Mouse (Mus musculus) forebrain, embryonic 13.5 days (tissue): ENCODE results near the gene Kcnma1. TPM values are rescaled to one million over a fixed set of nuclear protein-coding genes. Genes with fewer than 3 reads are reported as not detected.

Source experiments
- ATAC-seq: fragments of 200-750 bp; cut with Nextera tagmentation; 2 replicates; pipeline ENCODE4 v1.8.0; 2017
- H3K27ac ChIP-seq: fragments of 300-500 bp; sonication (generic); 2 replicates; pipeline ENCODE4 v1.5.1; 2015; ENCODE audit warnings: inconsistent platforms, mild to moderate bottlenecking, moderate library complexity
- H3K27me3 ChIP-seq: fragments of 300-500 bp; sonication (generic); 2 replicates; pipeline ENCODE4 v1.6.1; 2015; ENCODE audit warnings: mild to moderate bottlenecking, inconsistent platforms
- H3K36me3 ChIP-seq: fragments of 300-500 bp; sonication (generic); 2 replicates; pipeline ENCODE4 v1.6.1; 2015; ENCODE audit warnings: mild to moderate bottlenecking, inconsistent platforms; ENCODE audit not compliant: poor library complexity, severe bottlenecking
- H3K4me1 ChIP-seq: fragments of 300-500 bp; sonication (generic); 2 replicates; pipeline ENCODE4 v1.6.1; 2015; ENCODE audit warnings: inconsistent platforms
- H3K4me2 ChIP-seq: fragments of 300-500 bp; sonication (generic); 2 replicates; pipeline ENCODE4 v1.6.1; 2015; ENCODE audit warnings: inconsistent platforms, mild to moderate bottlenecking, moderate library complexity
- H3K4me3 ChIP-seq: fragments of 300-500 bp; sonication (generic); 2 replicates; pipeline ENCODE4 v1.5.1; 2015; ENCODE audit warnings: mild to moderate bottlenecking, inconsistent platforms
- H3K9ac ChIP-seq: fragments of 300-500 bp; sonication (generic); 2 replicates; pipeline ENCODE4 v1.6.1; 2015; ENCODE audit warnings: mild to moderate bottlenecking, inconsistent platforms
- H3K9me3 ChIP-seq: fragments of 300-500 bp; sonication (generic); replicated peaks from 2 replicates; pipeline ENCODE4 v1.6.1; 2016; ENCODE audit warnings: inconsistent platforms
- WGBS: fragments of 180-500 bp; shearing (Covaris S2); methylation state at CpG from one replicate; pipeline ENCODE4 v1.1.7; 2015; 5-methylcytosine and 5-hydroxymethylcytosine counted together
- polyA plus RNA-seq: library from polyadenylated mRNA; unstranded; fragments of >200 nt; fragmentation: Nextera tagmentation; extraction: Ambion mirVana; gene quantifications from 2 replicates; pipeline ENCODE4 v1.2.1, GENCODE M21; 2015

The Kcnma1 gene
- polyA plus RNA-seq, 1 experiment from 2014 or later = 3.4 TPM

DNA sequence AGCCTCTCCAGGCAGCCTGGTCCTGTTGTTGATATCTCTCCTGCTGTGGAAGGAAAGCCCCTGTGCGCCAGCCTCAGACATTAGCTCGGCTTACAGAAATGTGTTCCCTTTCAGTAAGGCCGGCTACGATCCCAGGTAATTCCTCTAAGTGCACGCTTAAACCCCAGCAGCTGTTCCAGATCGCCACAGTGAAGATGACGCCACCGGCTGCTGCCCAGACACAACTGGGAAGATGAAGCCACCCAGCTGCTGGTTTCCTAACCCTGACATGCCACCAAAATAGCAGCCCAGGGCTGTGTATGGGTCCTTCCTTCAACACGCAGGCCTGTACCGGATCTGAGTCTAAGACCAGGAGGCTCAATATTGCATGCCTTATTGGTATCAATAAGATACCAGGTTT is 307.5 kb downstream of the Kcnma1 start:
- Histone ChIP-seq H3K9me3 (no peaks in the 10 kb centered on the region), H3K27me3 (no peaks in the 10 kb centered on the region), H3K4me3 (no peak overlapping the region), H3K4me2 (no peak overlapping the region), H3K27ac (no peak overlapping the region), H3K9ac (no peak overlapping the region), H3K4me1 (no peaks in the 10 kb centered on the region), H3K36me3 (no peaks in the 10 kb centered on the region)
- ATAC-seq = no peak
- WGBS = 86% methylated on average over 10 of the region's 10 CpGs

DNA sequence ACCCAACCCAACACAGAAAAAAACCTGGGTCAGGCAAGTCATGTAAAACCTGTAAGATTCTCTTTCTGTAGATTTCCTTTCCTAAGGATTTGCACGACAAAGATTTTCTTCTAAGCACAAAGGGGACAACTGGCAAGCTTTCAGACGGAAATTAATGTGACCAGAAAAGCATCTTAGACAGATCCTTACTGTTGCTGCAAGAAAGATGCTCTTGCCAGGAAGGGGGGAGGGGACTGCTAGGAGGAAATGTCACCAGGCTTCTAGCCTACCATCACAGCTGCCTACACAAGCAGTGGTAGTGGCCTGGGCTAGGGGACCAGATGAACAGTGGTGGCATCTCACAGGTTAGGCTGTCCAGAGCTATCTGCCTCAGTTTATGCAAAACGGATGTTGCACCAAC is 308.6 kb downstream of the Kcnma1 start:
- Histone ChIP-seq H3K4me1 (no peaks in the 10 kb centered on the region), H3K9ac (no peak overlapping the region), H3K9me3 (no peaks in the 10 kb centered on the region), H3K4me2 (no peak overlapping the region), H3K27ac (no peak overlapping the region), H3K4me3 (no peak overlapping the region), H3K27me3 (no peaks in the 10 kb centered on the region), H3K36me3 (no peaks in the 10 kb centered on the region)
- WGBS = 47% methylated on average over 3 of the region's 3 CpGs
- no peak for ATAC-seq

DNA sequence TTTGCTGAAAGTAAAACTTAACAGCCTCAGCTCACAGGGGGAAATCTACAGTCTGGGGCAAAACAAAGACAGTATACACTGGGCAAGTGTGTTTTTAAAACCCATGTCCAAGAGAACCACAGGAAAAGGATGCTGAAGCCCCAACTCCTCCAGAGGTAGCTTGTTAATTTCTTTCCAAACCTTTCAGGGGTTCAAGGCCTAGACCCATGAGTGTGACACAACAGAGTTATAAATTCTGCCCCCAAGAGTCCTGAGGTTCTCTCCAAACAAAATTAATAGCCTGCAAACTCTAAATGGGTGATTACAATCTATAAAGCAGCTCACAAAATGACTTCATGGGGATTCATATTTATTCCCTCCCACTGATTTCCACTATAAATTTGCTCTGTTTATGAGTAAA is 310.0 kb downstream of the Kcnma1 start:
- ATAC-seq = no peak
- Histone ChIP-seq H3K9me3 (no peaks in the 10 kb centered on the region), H3K4me2 (no peak overlapping the region), H3K4me1 (no peaks in the 10 kb centered on the region), H3K36me3 (no peaks in the 10 kb centered on the region), H3K9ac (no peak overlapping the region), H3K27ac (no peak overlapping the region), H3K27me3 (no peaks in the 10 kb centered on the region), H3K4me3 (no peak overlapping the region)

DNA sequence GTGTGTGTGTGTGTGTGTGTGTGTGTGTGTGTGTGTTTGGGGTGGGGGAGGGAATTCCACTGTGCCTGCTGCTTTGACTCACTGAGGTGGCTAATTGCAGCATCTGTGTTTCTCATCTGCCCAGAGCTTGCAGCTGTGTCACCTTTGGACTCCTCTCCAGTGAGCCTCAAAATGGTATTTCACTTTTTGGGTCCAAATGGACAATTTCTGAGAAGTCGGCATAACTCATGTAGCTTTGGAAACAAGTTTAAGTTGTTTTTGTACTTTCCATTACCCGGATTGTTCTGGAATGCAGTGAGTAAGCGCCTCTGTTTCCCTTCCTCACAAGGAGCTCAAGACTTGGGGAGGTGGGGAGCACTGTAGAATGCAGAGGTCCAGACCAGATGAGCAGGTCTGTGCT is 317.9 kb downstream of the Kcnma1 start:
- Histone ChIP-seq H3K9ac (no peak overlapping the region), H3K36me3 (no peaks in the 10 kb centered on the region), H3K4me2 (no peak overlapping the region), H3K4me3 (no peak overlapping the region), H3K4me1 (no peaks in the 10 kb centered on the region), H3K27ac (no peak overlapping the region), H3K9me3 (no peaks in the 10 kb centered on the region), H3K27me3 (no peaks in the 10 kb centered on the region)
- no peak for ATAC-seq
- WGBS = 85% methylated on average over 3 of the region's 3 CpGs

DNA sequence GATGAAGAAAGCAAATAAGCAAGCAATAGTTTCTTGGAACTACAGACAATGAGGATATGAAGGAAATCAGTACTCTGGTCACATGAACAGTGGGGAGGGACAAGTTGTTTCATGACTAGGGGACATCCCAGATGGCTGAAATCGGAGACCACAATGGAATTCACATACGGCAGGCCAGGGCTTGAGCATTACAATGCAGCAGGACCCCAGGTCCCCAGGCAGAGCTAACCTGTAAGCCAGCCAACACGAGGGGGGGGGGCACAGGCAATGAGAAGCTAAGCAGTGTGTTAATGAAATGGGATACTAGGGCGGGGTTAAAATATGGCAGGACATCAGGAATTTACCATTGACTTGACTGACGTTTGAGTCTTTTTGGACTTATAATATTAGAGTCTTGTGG is 324.6 kb downstream of the Kcnma1 start:
- no peak overlapping the region for H3K27ac ChIP-seq
- no peak overlapping the region for H3K4me3 ChIP-seq
- no peaks in the 10 kb centered on the region for H3K9me3 ChIP-seq
- H3K9ac ChIP-seq = no peak overlapping the region
- no peaks in the 10 kb centered on the region for H3K36me3 ChIP-seq
- no peaks in the 10 kb centered on the region for H3K27me3 ChIP-seq
- ATAC-seq = no peak
- WGBS = 64% methylated on average over 5 of the region's 5 CpGs
- no peaks in the 10 kb centered on the region for H3K4me1 ChIP-seq
- no peak overlapping the region for H3K4me2 ChIP-seq

DNA sequence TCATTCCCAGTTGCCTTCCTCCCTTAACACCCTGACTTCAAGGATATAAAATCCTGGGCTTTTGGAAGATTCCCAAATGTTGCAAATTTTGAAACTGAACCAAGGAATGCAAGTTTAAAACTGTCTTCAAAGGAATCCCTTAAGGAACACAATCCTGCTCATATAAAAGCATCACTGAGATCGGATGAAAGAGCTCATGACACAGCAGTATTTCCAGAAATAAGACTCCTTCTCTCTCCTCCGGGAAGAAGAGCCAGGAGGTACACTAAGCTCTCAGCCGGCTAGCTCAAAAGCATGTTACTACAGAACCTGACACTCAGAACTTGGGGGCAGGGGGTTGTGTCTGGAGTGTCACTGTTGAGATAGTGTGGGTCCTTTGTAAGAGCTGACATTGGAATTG is 325.8 kb downstream of the Kcnma1 start:
- H3K36me3 ChIP-seq = no peaks in the 10 kb centered on the region
- no peak overlapping the region for H3K27ac ChIP-seq
- H3K9me3 ChIP-seq = no peaks in the 10 kb centered on the region
- H3K9ac ChIP-seq = no peak overlapping the region
- ATAC-seq = no peak
- H3K4me1 ChIP-seq = no peaks in the 10 kb centered on the region
- H3K4me2 ChIP-seq = no peak overlapping the region
- H3K4me3 ChIP-seq = no peak overlapping the region
- WGBS = 80% methylated on average over 3 of the region's 3 CpGs
- no peaks in the 10 kb centered on the region for H3K27me3 ChIP-seq

DNA sequence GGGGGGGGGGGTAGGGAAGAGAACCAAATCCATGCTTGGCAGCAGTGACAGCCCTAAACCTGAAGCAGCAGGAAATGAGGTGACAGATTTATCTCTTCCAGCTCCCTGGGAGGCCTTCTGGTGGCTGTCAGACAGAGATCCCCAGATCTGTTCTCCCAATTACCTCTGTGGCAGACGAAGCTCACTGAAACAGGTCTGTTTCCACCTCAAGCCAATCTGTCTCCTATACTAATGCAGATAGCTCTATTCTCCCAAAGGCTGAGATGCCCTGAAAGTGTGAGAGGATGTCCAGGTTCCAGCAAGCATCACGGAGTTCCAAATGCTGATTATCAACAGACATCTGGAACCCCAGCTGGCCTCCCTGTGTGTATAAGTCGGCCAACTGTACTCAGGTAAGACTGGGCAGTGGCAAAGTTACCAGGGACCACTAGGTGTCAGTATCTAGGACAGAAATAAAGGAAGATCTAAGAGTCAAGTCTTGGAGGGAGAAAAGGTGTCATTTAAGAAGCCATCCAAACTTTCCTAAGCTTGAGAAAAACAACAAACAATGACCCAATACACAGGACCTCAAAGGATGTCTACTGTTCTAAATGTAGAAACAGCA is 329.7 kb downstream of the Kcnma1 start:
- Histone ChIP-seq H3K4me3 (no peak overlapping the region), H3K4me1 (no peaks in the 10 kb centered on the region), H3K9ac (no peak overlapping the region), H3K9me3 (no peaks in the 10 kb centered on the region), H3K4me2 (no peak overlapping the region), H3K27ac (no peak overlapping the region), H3K36me3 (no peaks in the 10 kb centered on the region), H3K27me3 (no peaks in the 10 kb centered on the region)
- 59% methylated on average over 3 of the region's 3 CpGs for WGBS
- ATAC-seq = no peak

DNA sequence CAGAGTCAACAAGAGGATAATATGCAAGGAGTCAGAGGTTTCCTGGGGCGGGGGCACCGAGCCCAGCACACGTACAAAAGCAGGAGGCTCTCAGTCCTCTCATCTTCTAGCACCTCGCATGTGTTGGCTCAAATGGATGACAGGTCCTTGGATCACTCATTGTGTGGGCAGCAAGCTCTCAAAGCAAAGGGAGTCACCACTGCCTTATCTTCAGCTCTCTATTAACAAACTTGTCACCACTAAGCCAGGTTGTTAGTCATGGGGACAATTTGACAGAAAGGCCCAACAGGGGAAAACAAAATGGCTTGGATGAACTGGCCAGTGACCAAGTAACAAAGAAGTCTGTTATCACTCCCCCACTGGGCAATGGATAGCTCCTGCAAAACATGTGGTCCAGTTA is 331.5 kb downstream of the Kcnma1 start:
- H3K27ac ChIP-seq = no peak overlapping the region
- no peaks in the 10 kb centered on the region for H3K4me1 ChIP-seq
- no peaks in the 10 kb centered on the region for H3K36me3 ChIP-seq
- H3K4me2 ChIP-seq = no peak overlapping the region
- WGBS = 93% methylated on average over 4 of the region's 4 CpGs
- no peaks in the 10 kb centered on the region for H3K27me3 ChIP-seq
- no peaks in the 10 kb centered on the region for H3K9me3 ChIP-seq
- H3K4me3 ChIP-seq = no peak overlapping the region
- no peak for ATAC-seq
- no peak overlapping the region for H3K9ac ChIP-seq

DNA sequence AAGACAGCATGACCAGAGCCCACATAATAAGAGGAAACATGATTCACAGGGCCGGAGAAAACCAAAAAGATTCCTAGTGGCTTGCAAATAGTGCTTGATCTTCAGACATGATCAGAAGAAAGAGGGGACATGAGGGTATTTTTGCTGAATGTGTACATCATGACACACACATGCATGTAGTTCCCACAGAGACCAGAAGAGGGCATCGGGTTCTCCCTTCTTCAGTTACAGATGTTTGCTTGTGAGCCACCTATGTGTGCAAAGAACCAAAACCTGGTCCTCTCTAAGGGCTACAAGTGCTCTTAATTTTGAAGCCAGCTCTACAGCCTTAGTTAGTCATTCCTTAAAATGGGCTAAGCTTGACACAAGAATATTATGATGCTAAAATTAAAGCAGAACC is 334.9 kb downstream of the Kcnma1 start:
- Histone ChIP-seq H3K4me2 (no peak overlapping the region), H3K27ac (no peak overlapping the region), H3K9ac (no peak overlapping the region), H3K4me1 (no peaks in the 10 kb centered on the region), H3K27me3 (no peaks in the 10 kb centered on the region), H3K4me3 (no peak overlapping the region), H3K36me3 (no peaks in the 10 kb centered on the region), H3K9me3 (no peaks in the 10 kb centered on the region)
- no peak for ATAC-seq
- WGBS = 72% methylated on average over 2 of the region's 2 CpGs

DNA sequence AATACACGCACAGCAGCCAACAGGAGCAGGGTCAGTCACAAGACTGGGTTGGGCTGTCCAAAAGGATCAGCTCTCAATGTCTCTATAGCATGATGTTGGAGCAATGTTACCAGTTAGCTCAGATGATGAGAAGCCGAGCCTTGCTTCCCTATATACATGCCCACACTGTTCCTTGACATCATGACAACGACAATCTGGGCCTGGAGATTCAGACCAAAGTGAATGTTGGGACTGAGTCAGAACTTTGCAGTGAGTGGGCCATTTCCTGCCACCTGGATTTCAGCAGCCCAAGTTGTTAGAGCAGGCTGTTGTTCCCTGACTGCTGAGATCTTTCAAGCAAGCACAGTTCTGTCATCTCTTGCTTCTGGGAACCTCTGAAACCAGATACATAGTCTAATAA is 347.9 kb downstream of the Kcnma1 start:
- Histone ChIP-seq H3K36me3 (no peaks in the 10 kb centered on the region), H3K4me1 (no peaks in the 10 kb centered on the region), H3K4me3 (no peak overlapping the region), H3K9ac (no peak overlapping the region), H3K9me3 (no peaks in the 10 kb centered on the region), H3K27ac (no peak overlapping the region), H3K4me2 (no peak overlapping the region), H3K27me3 (no peaks in the 10 kb centered on the region)
- no peak for ATAC-seq
- 89% methylated on average over 3 of the region's 3 CpGs for WGBS

DNA sequence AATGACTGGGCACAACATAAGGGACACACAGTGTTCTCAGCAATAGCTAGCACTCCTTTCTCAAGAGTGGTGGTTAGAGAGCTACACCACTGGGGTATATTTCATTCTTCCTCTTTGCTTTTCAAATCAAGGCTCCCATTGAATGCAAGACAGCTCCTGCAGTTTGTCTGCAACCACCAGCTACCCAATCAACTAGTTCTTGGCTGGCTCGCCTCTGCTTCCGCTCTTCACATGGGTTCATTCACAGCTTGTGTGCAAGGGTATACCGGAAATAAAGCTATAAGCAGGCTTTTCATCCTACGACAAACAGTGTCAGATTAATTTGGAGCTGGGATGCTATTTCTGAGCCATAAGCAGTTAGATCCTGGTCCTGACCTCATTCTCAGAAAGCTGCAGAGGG is 362.6 kb downstream of the Kcnma1 start:
- 65% methylated on average over 4 of the region's 4 CpGs for whole genome bisulfite sequencing
- no peak for ATAC-seq
- H3K27me3 ChIP-seq = no peaks in the 10 kb centered on the region

DNA sequence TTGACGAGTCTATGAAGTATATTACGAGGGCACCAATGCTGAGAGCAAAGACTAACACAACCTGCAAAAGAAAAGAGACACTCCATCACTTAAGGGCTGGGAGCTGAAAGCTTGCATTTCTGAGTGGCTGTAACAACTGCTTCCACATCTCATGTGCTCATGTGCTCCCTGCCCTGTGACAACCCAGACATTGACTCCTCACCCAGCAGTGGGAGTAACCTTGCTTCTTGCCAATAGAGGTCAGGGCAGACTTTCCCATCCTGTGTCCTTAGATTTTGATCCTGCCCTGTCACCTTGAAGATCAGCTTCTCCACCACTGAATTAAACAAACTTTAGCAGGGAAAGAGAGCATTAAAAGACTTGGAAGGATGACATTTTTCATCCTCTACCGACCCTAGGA is 364.2 kb downstream of the Kcnma1 start:
- Histone ChIP-seq H3K27ac (no peak overlapping the region), H3K27me3 (no peaks in the 10 kb centered on the region), H3K9ac (no peak overlapping the region), H3K9me3 (no peaks in the 10 kb centered on the region), H3K4me2 (no peak overlapping the region), H3K36me3 (no peaks in the 10 kb centered on the region), H3K4me3 (no peak overlapping the region), H3K4me1 (peaks cover 3% of the 10 kb centered on the region; the same call in 1 of the 2 replicates)
- WGBS = 86% methylated on average over 3 of the region's 3 CpGs
- ATAC-seq = no peak

More for the DNA sequence above, 362.6 kb downstream of the Kcnma1 start:
- Histone ChIP-seq H3K9ac (no peak overlapping the region), H3K36me3 (no peaks in the 10 kb centered on the region), H3K9me3 (no peaks in the 10 kb centered on the region), H3K4me2 (no peak overlapping the region), H3K4me3 (no peak overlapping the region), H3K4me1 (peaks cover 3% of the 10 kb centered on the region; the same call in 1 of the 2 replicates), H3K27ac (no peak overlapping the region)

DNA sequence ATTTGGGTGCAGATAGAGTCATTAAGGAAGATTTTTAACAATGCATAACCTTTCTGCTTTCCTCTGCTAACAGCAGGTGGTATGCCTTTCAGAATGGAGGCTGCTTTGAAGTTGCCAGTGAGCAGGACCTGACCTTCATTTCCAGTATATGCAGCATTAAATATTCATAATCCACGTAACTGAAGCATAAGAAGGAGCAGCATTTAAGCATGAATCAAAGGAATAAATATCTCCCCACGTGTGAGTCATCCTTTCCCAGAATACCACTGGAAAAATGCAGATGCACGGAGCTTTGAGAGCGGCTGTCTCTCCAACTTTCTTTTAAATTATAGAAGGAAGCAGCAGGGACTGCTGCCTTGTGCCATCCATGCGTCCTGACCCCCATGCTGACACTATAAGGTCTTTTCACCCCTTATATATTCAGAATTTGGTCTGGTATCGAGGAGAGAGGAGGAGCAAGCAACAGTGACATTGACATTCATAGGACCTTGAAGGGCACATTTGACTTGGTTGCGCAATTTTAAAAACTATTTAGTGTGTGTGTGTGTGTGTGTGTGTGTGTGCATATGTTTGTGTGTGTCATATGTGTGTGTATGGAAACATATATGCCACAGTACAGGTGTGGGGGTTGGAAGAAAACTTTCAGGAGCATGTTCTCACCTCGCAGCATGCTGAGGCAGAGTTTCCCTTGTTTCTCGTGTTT is 368.8 kb downstream of the Kcnma1 start:
- ATAC-seq = no peak
- H3K36me3 ChIP-seq = no peaks in the 10 kb centered on the region
- H3K9ac ChIP-seq = no peak overlapping the region
- H3K4me3 ChIP-seq = no peak overlapping the region
- no peak overlapping the region for H3K27ac ChIP-seq
- no peaks in the 10 kb centered on the region for H3K9me3 ChIP-seq
- H3K4me2 ChIP-seq = no peak overlapping the region
- H3K27me3 ChIP-seq = no peaks in the 10 kb centered on the region
- 65% methylated on average over 9 of the region's 9 CpGs for WGBS
- no peaks in the 10 kb centered on the region for H3K4me1 ChIP-seq
